Mouse (Mus musculus) NIH3T3 (cell line): ENCODE data around the gene Fam222b.

ENCODE experiments used
- DNase-seq: peaks from one replicate; pipeline ENCODE4 v3.0.0-alpha.2; 2012; ENCODE audit warnings: low read depth

Gene Fam222b

GRCm38 (mm10) chr11:78136132-78136531 lies 41.7 kb downstream of the Fam222b start:
- DNase-seq = no peak

DNA sequence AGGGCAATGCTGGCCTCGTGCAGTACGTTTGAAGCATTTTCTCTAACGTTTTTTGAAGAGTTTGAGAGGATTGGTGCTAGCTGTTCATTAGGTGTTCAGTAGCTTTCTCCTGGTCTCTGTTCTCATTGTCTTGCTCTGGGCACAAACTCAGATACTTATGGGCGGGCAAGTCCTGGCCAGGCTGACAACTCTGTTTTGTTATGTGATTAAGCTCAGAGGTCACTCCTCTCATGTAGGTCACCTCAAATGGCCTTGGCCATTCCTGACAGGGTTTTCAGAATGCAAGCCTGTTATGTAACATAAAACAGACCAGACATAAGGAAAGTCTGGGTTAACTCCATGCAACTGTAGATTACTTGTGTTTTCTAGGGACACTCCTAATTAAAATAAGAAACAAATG lies 43.1 kb downstream of the Fam222b start:
- no peak for DNase-seq

DNA sequence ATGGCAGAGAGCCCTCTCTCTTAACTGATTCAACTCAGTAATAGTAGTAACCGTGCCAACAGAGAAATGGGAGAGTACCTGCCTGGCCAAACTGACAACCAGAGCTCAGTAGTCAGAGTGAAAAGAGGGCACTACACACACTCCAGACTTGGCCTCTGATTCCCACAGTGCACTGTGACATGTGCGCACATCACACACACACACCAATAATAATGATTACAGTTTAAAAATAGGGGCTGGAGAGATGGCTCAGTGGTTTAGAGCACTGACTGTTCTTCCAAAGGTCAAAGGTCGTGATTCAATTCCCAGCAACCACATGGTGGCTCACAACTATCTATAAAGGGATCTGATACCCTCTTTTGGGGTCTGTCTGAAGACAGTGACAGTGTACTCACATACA lies 43.6 kb downstream of the Fam222b start:
- no peak for DNase-seq

- DNase-seq = no peak
These were observed 46.2 kb downstream of the Fam222b start for GRCm38 (mm10) chr11:78140665-78141064.

GRCm38 (mm10) chr11:78143520-78143919 lies 49.1 kb downstream of the Fam222b start:
- DNase-seq = no peak

DNA sequence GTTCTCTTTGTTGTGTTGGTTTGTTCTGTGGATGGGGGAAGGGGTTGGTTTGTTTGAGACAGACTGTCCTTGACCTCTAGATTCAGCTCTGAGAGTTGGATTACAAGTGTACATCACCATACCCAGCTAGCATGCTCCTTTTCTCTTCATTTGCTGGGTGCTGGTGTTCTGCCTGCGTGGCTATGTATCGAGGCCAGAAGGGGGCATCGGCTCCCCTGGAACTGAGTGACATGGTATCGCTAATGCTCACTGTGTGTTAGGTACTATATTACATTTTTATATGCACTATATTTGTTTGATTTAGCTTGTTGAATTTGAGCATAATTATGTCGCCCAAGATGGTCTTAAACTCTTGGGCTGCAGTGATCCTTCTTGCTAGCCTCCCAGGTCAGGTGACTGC lies 51.7 kb downstream of the Fam222b start:
- DNase-seq = peak; percentile 50

DNA sequence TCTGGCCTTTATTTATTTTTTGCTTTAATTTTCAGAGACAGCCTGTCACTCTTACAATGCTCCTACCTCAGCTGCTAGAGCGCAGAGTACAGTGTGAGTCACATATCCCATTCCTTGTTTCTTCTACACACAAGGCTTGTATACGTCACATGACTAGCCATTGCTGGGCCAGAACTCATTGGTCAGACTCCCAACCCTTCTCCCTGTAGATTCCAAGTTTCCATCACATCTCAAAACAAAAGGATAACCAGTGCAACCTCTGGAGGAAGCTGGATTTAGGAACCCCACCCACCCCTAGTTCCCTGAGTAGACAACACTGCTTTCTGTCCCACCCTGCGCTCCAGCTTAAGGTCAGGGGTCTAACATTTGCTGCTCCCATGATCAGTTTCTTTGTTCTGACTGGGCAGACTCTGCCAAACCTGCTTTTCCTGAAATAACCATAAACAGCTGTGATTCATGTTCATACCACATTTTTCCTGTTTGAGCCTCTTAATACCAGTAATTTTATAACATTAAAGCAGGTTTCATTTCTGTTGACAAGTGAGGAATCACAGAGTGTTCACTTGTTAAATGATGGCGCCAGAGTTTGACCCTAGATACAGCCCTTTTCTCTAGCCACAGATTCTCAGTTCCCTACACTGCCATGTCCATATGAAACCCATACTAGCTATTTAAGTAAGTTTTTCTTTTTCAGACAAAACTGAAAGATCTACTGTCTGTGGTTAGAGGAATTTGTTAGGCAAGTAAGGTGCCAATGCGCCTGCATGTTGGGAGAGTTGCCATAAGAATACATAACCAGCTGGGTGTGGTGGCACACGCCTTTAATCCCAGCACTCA lies 52.5 kb downstream of the Fam222b start:
- peak; percentile 83 for DNase-seq

- peak; percentile 61 for DNase-seq
These were observed 56.7 kb downstream of the Fam222b start for GRCm38 (mm10) chr11:78151161-78151560.

GRCm38 (mm10) chr11:78152299-78153231 lies 58.1 kb downstream of the Fam222b start:
- DNase-seq = peak; percentile 81

DNA sequence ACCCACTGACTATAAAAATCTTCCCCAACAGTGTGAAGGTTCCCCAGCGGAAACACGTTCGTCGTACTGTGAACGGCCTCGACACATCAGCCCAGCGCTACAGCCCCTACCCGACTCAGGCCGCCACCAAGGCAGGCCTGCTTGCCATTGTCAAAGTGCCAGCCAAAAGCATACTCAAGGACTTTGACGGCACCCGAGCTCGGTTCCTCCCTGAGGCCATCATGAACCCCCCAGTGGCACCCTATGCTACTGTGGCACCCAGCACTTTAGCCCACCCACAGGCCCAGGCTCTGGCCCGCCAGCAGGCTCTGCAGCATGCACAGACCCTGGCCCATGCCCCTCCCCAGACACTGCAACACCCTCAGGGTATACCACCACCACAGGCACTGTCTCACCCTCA lies 59.3 kb downstream of the Fam222b start:
- no peak for DNase-seq

- DNase-seq = no peak
These were observed 61.2 kb downstream of the Fam222b start for GRCm38 (mm10) chr11:78155674-78156073.

DNA sequence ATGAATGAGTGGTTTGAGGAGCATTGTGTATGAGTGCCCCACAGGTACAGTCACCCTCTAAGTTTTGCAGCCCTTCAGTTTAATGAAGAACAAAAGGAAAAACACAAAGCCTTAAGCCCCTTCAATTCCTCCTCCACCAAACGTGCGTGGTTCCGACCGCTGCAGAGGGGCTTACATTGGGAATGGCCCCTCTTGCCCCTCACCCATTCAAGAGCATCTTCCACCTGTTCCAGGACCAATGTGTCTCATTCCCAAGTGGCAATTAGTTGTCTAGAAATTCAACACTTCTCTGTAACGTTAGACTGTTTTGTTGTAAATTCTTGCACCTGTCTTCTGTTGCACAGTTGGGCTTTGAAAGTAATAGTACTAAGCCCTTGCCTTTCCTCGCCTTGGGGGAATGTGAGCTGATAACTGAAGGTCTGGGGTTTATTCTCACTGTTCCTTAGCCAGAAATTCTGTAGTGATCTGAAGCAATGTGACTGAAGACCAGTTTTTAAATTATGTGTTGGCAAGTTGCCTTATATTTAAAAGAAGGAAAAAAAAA lies 61.8 kb downstream of the Fam222b start:
- DNase-seq = no peak

DNA sequence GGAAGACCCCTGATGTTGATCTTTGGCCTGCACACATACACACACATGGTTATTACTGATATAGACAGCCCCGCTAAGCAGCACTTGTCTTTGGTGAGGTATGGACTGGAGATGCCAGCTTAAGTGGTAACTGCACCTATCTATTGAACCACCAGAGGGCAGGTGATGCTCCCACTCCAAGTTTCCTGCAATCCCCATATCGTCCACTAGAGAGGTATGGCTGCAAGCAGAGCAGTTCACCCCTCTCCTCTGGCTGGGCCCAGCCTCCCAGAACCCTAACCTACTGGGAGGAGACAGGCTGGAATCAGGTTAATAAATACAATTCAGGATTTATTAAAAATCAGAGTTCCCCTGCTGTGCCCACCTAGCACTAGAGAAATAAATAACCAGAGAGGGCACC lies 64.6 kb downstream of the Fam222b start:
- DNase-seq = peak; percentile 93

DNA sequence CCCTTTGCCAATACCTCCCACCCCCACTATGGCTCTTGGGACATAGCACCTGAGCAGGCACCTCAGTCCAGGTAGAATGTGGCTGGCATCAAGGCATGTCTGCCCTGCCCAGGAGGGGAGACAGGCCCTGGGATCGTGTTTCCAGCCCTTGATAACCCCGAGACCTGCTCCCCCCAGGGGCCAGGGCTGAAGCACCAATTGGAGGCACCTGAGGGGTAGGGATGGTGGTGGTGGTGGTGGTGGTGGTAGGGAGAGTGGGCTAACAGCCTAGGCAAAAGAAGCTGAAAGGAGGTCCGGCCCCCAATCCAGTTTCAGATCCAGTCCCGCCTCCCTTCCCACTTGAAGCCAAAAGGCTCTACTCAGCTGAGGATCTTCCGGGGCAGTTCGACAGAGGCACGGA lies 65.1 kb downstream of the Fam222b start:
- DNase-seq = no peak

GRCm38 (mm10) chr11:78160171-78160570 lies 65.7 kb downstream of the Fam222b start:
- DNase-seq = no peak

DNA sequence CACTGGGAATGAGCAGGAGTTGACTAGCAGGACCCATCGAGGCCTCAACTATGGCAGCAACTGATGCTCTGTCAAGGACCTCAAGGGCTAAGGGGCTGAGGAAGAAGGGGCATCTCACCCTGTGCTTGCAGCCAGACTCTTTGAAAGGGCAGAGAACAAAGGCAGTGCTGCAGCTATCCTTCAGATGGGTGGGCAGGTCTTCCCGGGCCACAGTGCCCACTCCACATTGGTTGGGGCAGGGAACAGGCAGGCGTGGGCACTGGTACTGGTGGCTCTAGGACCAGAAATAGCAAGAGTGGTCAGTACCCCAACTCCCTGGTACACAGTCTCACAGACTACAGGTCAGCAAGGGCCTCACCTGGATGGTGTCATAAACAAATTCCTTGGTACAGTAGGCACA lies 66.2 kb downstream of the Fam222b start:
- DNase-seq = no peak

- DNase-seq = no peak
These were observed 66.7 kb downstream of the Fam222b start for GRCm38 (mm10) chr11:78161169-78161568.

DNA sequence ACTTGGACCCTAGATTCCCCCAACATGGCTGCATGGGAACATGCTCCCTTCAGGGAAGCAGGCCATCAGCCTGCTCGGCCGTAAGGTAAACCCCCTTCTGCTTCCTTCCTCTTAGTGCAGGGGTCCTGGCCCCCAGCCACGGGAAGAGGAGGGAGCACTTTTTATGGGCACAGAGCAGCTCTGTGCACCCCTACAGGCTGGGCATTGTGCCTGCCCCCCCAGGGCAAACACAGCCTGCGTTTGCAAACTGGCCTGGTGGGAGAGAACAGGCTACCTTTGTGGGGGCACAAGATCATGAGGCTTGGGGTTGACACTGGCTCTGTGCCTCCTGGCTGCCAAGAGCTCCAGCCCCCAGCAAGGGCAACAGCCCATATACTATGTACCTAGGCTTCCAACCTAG lies 67.5 kb downstream of the Fam222b start:
- no peak for DNase-seq

- no peak for DNase-seq
These were observed 68.0 kb downstream of the Fam222b start for GRCm38 (mm10) chr11:78162504-78162903.

DNA sequence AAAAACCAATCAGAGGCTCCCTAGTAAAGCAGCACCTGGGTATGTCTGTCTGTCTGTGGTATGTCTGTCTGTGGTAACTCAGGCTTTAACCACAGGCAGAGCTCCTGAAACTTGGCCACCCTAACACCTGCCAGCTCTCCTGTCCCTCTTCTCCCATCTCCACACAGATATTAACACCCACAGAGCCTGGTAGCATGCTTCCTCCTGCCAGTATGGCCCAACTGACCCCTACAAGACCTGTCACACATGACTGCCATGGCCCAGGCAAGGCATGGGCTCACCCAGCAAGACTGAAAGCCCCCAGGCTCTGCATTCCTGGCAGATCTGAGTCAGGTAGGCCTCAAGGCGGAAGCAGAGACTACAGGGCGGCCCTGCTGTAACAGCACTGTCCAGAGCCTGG lies 68.6 kb downstream of the Fam222b start:
- DNase-seq = no peak

DNA sequence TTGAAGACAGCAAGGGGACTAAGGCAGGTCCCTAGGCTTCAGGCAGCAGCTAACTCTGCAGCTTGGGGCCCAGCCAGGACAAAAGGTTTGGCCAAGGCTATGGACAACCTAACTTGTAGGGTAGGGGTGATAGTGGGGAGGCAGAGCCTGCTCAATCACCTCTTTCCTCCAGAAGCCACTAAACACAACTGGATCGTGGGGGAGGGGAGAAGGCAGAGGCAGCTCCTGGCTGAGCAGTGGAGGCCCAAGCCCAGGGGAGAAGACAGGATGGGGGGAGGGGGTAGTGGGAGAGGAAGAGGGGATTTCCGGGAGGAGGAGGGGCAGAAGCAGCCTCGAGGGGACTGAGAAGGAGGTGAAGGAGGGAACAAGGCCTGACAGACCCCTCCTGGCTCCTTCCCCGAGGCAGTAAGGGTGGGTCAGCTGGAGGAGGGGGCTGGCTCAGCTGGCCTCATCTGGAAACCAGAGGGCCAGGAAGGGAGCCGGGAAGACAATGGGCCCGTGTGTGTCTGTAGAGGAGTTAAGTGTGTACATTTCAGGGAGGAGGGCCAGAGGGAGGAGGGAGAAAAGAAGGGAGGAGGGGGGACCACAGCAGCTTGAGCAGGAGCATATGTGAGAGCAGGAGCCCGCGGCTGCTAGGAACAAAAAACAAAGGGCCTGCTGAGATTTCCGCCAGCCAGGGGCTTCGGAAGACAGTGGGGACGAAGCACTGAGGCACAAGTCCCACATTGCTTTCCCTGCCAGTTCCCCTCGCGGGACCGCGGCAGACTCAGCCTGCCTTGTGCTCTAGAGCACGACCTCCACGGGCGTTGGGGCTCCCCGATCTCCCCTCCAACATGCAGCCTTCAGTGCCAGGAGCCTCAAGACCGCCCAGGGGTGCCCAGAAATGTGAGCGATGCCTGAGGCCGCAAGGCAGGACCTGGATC lies 69.5 kb downstream of the Fam222b start:
- peak; percentile 85 for DNase-seq

DNA sequence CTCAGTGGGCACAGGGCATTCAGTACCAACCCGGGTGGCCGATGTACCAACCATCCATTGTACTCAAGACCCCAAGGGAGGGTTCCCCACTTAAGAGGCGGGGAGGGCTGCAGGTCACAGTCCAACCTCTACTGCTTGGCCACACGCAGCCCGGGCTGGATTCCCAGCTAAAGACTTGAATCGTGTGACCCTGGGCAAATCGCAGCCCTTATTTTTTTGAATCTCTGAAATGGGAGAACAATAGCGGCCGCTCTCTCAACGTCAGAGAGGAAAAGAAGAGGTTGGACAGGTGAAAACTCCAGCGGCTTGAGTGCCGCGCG lies 70.1 kb downstream of the Fam222b start:
- DNase-seq = no peak
